Mouse (Mus musculus): ENCODE results near the gene Tsku. TPM values are rescaled to one million over a fixed set of nuclear protein-coding genes. Genes with fewer than 3 reads are reported as not detected.

Gene Tsku
- total RNA-seq, 2 experiments from 2014 or later, result 2.9 to 3.4 TPM

DNA sequence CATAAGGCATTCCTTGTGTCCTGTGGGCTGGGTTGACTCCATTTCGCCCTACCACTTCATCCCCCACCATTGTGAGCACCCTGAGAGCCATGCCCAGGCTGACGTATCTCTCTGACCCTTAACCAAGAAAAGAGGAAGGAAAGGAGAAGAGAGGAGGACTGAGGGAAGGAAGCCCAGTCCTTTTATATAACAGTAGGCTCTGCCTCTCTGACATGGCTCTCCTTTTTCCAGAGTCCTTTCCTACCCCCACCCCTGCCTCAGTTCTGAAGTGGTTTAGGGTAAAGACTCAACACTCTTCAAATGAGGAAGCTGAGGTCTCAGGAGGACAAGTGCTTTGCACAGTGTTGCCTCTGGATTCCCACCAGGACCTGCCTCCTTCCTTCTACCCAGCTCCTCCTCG lies 27.1 kb downstream of the Tsku start:
- TF ChIP-seq CTCF (IDR thresholded peaks at IDR 0.05), result no peak
- intact Hi-C loops (cut with DNase I), result no loop called here
- Histone ChIP-seq H3K4me3 (no peak overlapping the region), H3K27ac (no peak overlapping the region)
- DNase-seq (ENCODE audit: extremely low spot score in 1 of 2, low spot score in 2 of 2), result no peak

DNA sequence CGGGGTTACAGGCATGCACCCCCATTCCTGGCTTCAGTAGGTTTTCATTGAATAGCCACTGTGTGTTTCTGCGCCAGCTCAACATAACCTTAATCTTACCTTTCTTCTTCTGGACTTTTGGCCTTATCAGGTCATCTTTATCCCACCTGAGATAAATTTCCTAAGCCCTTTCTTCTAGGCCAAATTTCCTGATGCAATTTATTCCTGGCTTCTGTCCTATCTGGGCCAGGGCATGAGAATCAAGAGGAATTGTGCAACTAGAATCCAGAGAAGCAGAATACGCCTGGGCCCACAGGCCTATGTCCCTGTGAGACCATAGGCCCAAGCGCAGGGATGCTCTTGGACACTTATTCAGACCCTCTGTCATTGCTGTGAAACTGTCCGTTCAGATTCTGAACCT lies 27.6 kb downstream of the Tsku start:
- Histone ChIP-seq H3K27ac (no peak overlapping the region), H3K4me3 (no peak overlapping the region)
- DNase-seq (ENCODE audit: extremely low spot score in 1 of 2, low spot score in 2 of 2), result no peak
- intact Hi-C loops (cut with DNase I), result no loop called here
- TF ChIP-seq CTCF (IDR thresholded peaks at IDR 0.05), result no peak

DNA sequence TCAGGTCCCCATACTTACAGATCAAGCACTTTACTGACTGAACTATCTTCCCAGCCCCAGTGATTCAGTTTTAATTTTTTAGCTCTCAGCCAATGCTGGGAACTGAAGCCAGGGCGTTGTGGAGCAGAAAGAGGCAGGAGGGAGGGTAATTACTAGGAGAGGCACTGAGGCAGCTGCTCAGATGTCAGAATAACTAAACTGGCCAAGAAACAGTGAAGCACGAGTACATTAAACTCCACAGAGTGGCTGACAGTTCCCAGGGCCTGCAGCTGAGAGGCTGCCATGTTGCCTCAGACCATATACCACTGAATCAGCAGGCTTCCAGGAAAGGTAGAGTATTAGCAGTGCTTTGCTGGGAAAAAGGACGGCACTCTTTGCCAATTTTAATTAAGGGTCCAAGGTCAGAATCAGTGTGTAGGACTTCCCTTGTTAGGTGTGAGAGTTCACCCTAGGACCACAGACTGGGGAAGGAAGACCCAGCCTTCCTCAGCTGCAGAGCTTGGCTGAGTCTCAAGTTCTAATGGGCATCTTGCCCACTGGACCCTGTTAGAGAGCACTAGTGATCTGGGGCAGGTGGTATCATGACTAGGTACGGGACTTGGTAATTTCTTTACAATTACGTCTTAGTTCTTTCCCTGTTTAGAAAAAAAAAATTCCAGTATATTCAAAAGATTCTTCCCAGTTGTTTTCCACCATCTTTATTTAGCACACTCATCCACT lies 28.3 kb downstream of the Tsku start:
- DNase-seq (ENCODE audit: extremely low spot score in 1 of 2, low spot score in 2 of 2), result no peak
- intact Hi-C loops (cut with DNase I), result no loop called here
- TF ChIP-seq CTCF (IDR thresholded peaks at IDR 0.05), result no peak
- no peak overlapping the region for H3K4me3 ChIP-seq
- H3K27ac ChIP-seq, result no peak overlapping the region

DNA sequence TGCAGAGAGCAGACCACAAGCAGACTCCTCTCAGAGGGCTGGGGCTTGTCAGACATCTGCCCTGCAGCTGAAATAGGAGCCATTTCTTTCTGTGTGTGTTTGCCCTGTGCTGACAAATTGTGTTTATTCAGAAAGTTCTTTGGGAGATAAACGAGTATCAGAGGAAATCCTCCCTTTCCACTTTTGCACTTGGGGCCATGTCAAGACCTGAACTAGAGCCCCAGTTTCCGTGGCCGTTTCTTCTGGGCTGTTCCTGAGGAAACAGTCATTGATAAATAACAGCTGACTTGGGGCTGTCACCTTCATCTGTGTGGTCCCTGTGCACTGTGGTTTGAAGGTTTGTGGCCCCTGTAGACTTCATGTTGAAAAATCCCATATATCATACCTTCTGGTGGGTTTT lies 29.2 kb downstream of the Tsku start:
- TF ChIP-seq CTCF (IDR thresholded peaks at IDR 0.05), result no peak
- DNase-seq (ENCODE audit: extremely low spot score in 1 of 2, low spot score in 2 of 2), result no peak
- Histone ChIP-seq H3K4me3 (no peak overlapping the region), H3K27ac (no peak overlapping the region)
- intact Hi-C loops (cut with DNase I), result no loop called here

DNA sequence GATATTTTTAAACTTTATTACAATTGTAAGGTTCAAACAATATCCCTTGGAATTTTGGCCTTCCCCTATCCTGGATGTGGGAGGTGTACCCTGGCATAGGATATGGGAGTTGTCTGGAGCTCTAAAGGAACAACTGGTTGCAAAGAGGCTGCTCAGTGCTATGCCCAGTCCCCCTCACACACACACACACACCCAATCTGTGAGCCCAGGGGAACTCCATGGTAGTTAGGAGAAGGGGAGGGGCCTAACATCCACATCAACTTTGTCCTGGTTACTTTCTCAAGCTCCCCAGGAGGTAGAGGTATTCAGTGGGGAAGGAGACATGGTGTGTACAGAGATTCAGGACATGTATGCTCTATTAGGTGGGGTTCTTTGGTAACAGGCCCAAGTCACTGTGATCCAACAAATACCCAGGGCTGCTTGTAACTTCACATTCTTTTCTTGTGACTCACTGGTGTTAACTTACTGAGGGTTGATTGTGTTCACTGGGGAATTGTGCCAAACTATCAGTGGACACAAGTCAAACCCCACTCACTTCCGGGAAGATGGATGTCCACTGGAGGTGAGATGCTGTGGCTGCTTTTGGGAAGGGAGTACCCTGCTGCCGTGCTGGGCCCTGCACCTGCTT lies 30.6 kb downstream of the Tsku start:
- DNase-seq (ENCODE audit: extremely low spot score in 1 of 2, low spot score in 2 of 2), result no peak
- intact Hi-C loops (cut with DNase I), result no loop called here
- no peak for TF ChIP-seq CTCF (IDR thresholded peaks at IDR 0.05)
- H3K27ac ChIP-seq, result no peak overlapping the region
- no peak overlapping the region for H3K4me3 ChIP-seq

- intact Hi-C loops (cut with DNase I), result no loop called here
- Histone ChIP-seq H3K4me3 (no peak overlapping the region), H3K27ac (no peak overlapping the region)
- TF ChIP-seq CTCF (IDR thresholded peaks at IDR 0.05), result no peak
- DNase-seq (ENCODE audit: extremely low spot score in 1 of 2, low spot score in 2 of 2), result no peak
Observed at GRCm38 (mm10) chr7:98329651-98330374, 31.3 kb downstream of the Tsku start.

GRCm38 (mm10) chr7:98328311-98328710 lies 32.8 kb downstream of the Tsku start:
- no peak for DNase-seq (ENCODE audit: extremely low spot score in 1 of 2, low spot score in 2 of 2)
- Histone ChIP-seq H3K4me3 (no peak overlapping the region), H3K27ac (no peak overlapping the region)
- intact Hi-C loops (cut with DNase I), result no loop called here
- no peak for TF ChIP-seq CTCF (IDR thresholded peaks at IDR 0.05)

GRCm38 (mm10) chr7:98326051-98326450 lies 35.1 kb downstream of the Tsku start:
- Histone ChIP-seq H3K27ac (no peak overlapping the region), H3K4me3 (no peak overlapping the region)
- no peak for DNase-seq (ENCODE audit: extremely low spot score in 1 of 2, low spot score in 2 of 2)
- intact Hi-C loops (cut with DNase I), result no loop called here
- no peak for TF ChIP-seq CTCF (IDR thresholded peaks at IDR 0.05)

DNA sequence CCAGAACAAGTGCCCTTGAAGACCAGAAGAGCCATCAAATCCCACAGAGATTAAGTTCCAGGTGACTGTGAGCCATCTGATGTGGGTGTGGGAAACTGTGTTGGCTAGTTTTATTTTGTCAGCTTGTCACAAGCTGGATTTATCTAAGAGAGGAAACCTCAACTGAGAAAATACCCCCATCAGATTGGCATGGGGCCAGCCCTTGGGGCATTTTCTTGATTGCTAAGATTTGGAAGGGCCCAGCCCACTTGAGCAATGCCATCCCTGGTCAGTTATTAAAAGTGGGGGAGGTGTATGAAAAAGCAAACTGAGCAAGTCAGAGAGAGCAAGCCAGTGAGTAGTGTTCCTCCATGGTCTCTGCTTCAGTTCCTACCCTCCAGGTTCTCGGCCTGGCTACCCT lies 36.9 kb downstream of the Tsku start:
- TF ChIP-seq CTCF (IDR thresholded peaks at IDR 0.05), result no peak
- no peak overlapping the region for H3K27ac ChIP-seq
- H3K4me3 ChIP-seq, result no peak overlapping the region
- no peak for DNase-seq (ENCODE audit: extremely low spot score in 1 of 2, low spot score in 2 of 2)
- intact Hi-C loops (cut with DNase I), result no loop called here

- Histone ChIP-seq H3K27ac (no peak overlapping the region), H3K4me3 (no peak overlapping the region)
- intact Hi-C loops (cut with DNase I), result no loop called here
- DNase-seq (ENCODE audit: extremely low spot score in 1 of 2, low spot score in 2 of 2), result no peak
- TF ChIP-seq CTCF (IDR thresholded peaks at IDR 0.05), result no peak
Observed at GRCm38 (mm10) chr7:98323288-98324019, 37.7 kb downstream of the Tsku start.

DNA sequence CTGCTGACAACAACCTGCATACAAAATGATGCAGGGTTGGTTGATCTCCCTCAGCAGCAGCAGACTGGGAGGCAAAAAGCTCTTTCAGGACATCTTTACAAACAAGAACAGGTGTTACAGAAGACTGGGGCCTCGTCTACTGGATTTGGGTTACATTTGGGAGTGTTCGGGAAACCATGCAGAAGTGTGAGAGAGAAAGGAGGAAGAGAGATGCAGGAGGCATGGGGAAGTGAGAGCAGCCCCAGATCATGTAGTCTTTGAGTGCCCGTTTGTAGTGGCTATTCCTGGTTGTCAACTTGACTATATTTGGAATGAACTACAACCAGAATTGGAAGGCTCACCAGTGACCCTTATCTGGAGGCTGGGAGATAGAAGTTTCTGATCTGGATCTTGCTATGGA lies 38.7 kb downstream of the Tsku start:
- no peak for DNase-seq (ENCODE audit: extremely low spot score in 1 of 2, low spot score in 2 of 2)
- H3K27ac ChIP-seq, result no peak overlapping the region
- H3K4me3 ChIP-seq, result no peak overlapping the region
- no peak for TF ChIP-seq CTCF (IDR thresholded peaks at IDR 0.05)
- intact Hi-C loops (cut with DNase I), result no loop called here

- TF ChIP-seq CTCF (IDR thresholded peaks at IDR 0.05), result no peak
- no peak within 1 kb of the TSS for H3K4me3 ChIP-seq
- H3K27ac ChIP-seq, result no peak within 1 kb of the TSS
- intact Hi-C loops (cut with DNase I), result no loop called here
- DNase-seq (ENCODE audit: extremely low spot score in 1 of 2, low spot score in 2 of 2), result no peak
Observed at GRCm38 (mm10) chr7:98321083-98321482, 40.0 kb downstream of the Tsku start, which contains the start of gene Acer3. Acer3 (minus strand) TSS chr7:98321208.

Data from left cerebral cortex, adult 2 months (tissue).